Mouse (Mus musculus): ENCODE results near the gene Vegfd. TPM values are rescaled to one million over a fixed set of nuclear protein-coding genes. Genes with fewer than 3 reads are reported as not detected.

The Vegfd gene
- polyA plus RNA-seq, 1 experiment from 2014 or later: 1.1 TPM

GRCm38 (mm10) chrX:164410562-164410961 lies 37.4 kb downstream of the Vegfd start:
- no peaks in the 10 kb centered on the region for H3K4me1 ChIP-seq (replicated peaks; ENCODE audit: control insufficient read depth, insufficient read depth, low read length)
- DNase-seq (ENCODE audit: low spot score) (no peak), ATAC-seq (replicated peaks; ENCODE audit: low FRiP score) (no peak)
- H3K4me2 ChIP-seq: no peak overlapping the region
- H3K4me3 ChIP-seq (ENCODE audit: low read depth, low read length): no peak overlapping the region
- H3K36me3 ChIP-seq (ENCODE audit: control insufficient read depth, insufficient read depth, low read length): no peaks in the 10 kb centered on the region
- no peaks in the 10 kb centered on the region for H3K9me3 ChIP-seq (ENCODE audit: control insufficient read depth, low read length)
- H3K27ac ChIP-seq (ENCODE audit: low read depth, low read length): no peak overlapping the region
- WGBS: 50% methylated on average over 1 of the region's 1 CpGs
- H3K9ac ChIP-seq (ENCODE audit: low read depth, low read length): no peak overlapping the region
- peaks cover 2% of the 10 kb centered on the region for H3K27me3 ChIP-seq (replicated peaks; ENCODE audit: control insufficient read depth, insufficient read depth, low read length)

GRCm38 (mm10) chrX:164416803-164417202 lies 43.6 kb downstream of the Vegfd start:
- DNase-seq (ENCODE audit: low spot score) (no peak), ATAC-seq (replicated peaks; ENCODE audit: low FRiP score) (no peak)
- 73% methylated on average over 2 of the region's 2 CpGs for WGBS
- no peaks in the 10 kb centered on the region for H3K9me3 ChIP-seq (ENCODE audit: control insufficient read depth, low read length)
- H3K9ac ChIP-seq (ENCODE audit: low read depth, low read length): no peak overlapping the region
- no peak overlapping the region for H3K27ac ChIP-seq (ENCODE audit: low read depth, low read length)
- H3K4me3 ChIP-seq (ENCODE audit: low read depth, low read length): no peak overlapping the region
- H3K4me1 ChIP-seq (replicated peaks; ENCODE audit: control insufficient read depth, insufficient read depth, low read length): no peaks in the 10 kb centered on the region; the same call in 1 of the 2 replicates
- H3K36me3 ChIP-seq (ENCODE audit: control insufficient read depth, insufficient read depth, low read length): no peaks in the 10 kb centered on the region
- no peak overlapping the region for H3K4me2 ChIP-seq
- H3K27me3 ChIP-seq (replicated peaks; ENCODE audit: control insufficient read depth, insufficient read depth, low read length): no peaks in the 10 kb centered on the region; the same call in 1 of the 2 replicates

GRCm38 (mm10) chrX:164418008-164418407 lies 44.8 kb downstream of the Vegfd start:
- no peak overlapping the region for H3K4me2 ChIP-seq
- no peaks in the 10 kb centered on the region; the same call in 1 of the 2 replicates for H3K4me1 ChIP-seq (replicated peaks; ENCODE audit: control insufficient read depth, insufficient read depth, low read length)
- no peak for ATAC-seq (replicated peaks; ENCODE audit: low FRiP score)
- H3K36me3 ChIP-seq (ENCODE audit: control insufficient read depth, insufficient read depth, low read length): peaks cover 4% of the 10 kb centered on the region; the same call in 1 of the 2 replicates
- H3K27me3 ChIP-seq (replicated peaks; ENCODE audit: control insufficient read depth, insufficient read depth, low read length): no peaks in the 10 kb centered on the region; the same call in 1 of the 2 replicates
- H3K27ac ChIP-seq (ENCODE audit: low read depth, low read length): no peak overlapping the region
- no peak overlapping the region for H3K9ac ChIP-seq (ENCODE audit: low read depth, low read length)
- no peaks in the 10 kb centered on the region for H3K9me3 ChIP-seq (ENCODE audit: control insufficient read depth, low read length)
- DNase-seq (ENCODE audit: low spot score): no peak
- no peak overlapping the region for H3K4me3 ChIP-seq (ENCODE audit: low read depth, low read length)

GRCm38 (mm10) chrX:164419471-164419939 lies 46.3 kb downstream of the Vegfd start, which contains the start of gene Piga:
Gene Piga, plus strand, starts transcription at chrX:164419787.
- ATAC-seq (replicated peaks; ENCODE audit: low FRiP score) (peak; percentile 98), DNase-seq (ENCODE audit: low spot score) (peak; percentile 78)
- Histone ChIP-seq H3K4me2 (peak within 1 kb of the TSS; percentile 69), H3K9ac (ENCODE audit: low read depth, low read length) (peak within 1 kb of the TSS; percentile 77), H3K4me3 (ENCODE audit: low read depth, low read length) (peak within 1 kb of the TSS; percentile 69), H3K27ac (ENCODE audit: low read depth, low read length) (peak within 1 kb of the TSS; percentile 52), H3K9me3 (ENCODE audit: control insufficient read depth, low read length) (no peaks in the 10 kb centered on the region), H3K4me1 (replicated peaks; ENCODE audit: control insufficient read depth, insufficient read depth, low read length) (no peaks in the 10 kb centered on the region; the same call in 1 of the 2 replicates), H3K36me3 (ENCODE audit: control insufficient read depth, insufficient read depth, low read length) (peaks cover 4% of the 10 kb centered on the region; the same call in 1 of the 2 replicates), H3K27me3 (replicated peaks; ENCODE audit: control insufficient read depth, insufficient read depth, low read length) (no peaks in the 10 kb centered on the region; the same call in 1 of the 2 replicates)
- 21% methylated on average over 38 of the region's 40 CpGs for WGBS

GRCm38 (mm10) chrX:164419955-164420354 lies 46.8 kb downstream of the Vegfd start:
- Histone ChIP-seq H3K9me3 (ENCODE audit: control insufficient read depth, low read length) (no peaks in the 10 kb centered on the region), H3K4me2 (peak overlapping the region; percentile 69), H3K4me1 (replicated peaks; ENCODE audit: control insufficient read depth, insufficient read depth, low read length) (no peaks in the 10 kb centered on the region; the same call in 1 of the 2 replicates), H3K9ac (ENCODE audit: low read depth, low read length) (peak overlapping the region; percentile 77), H3K36me3 (ENCODE audit: control insufficient read depth, insufficient read depth, low read length) (peaks cover 4% of the 10 kb centered on the region; the same call in 1 of the 2 replicates), H3K27ac (ENCODE audit: low read depth, low read length) (peak overlapping the region; percentile 52), H3K27me3 (replicated peaks; ENCODE audit: control insufficient read depth, insufficient read depth, low read length) (no peaks in the 10 kb centered on the region), H3K4me3 (ENCODE audit: low read depth, low read length) (peak overlapping the region; percentile 69)
- DNase-seq (ENCODE audit: low spot score) (no peak), ATAC-seq (replicated peaks; ENCODE audit: low FRiP score) (peak; percentile 11)
- WGBS: 13% methylated on average over 13 of the region's 13 CpGs

GRCm38 (mm10) chrX:164420518-164420917 lies 47.3 kb downstream of the Vegfd start:
- Histone ChIP-seq H3K27ac (ENCODE audit: low read depth, low read length) (no peak overlapping the region), H3K9ac (ENCODE audit: low read depth, low read length) (peak overlapping the region; percentile 77), H3K36me3 (ENCODE audit: control insufficient read depth, insufficient read depth, low read length) (peaks cover 4% of the 10 kb centered on the region; the same call in 1 of the 2 replicates), H3K4me1 (replicated peaks; ENCODE audit: control insufficient read depth, insufficient read depth, low read length) (no peaks in the 10 kb centered on the region; the same call in 1 of the 2 replicates), H3K4me2 (peak overlapping the region; percentile 69), H3K9me3 (ENCODE audit: control insufficient read depth, low read length) (no peaks in the 10 kb centered on the region), H3K27me3 (replicated peaks; ENCODE audit: control insufficient read depth, insufficient read depth, low read length) (no peaks in the 10 kb centered on the region), H3K4me3 (ENCODE audit: low read depth, low read length) (peak overlapping the region; percentile 69)
- no peak for ATAC-seq (replicated peaks; ENCODE audit: low FRiP score)
- DNase-seq (ENCODE audit: low spot score): no peak
- 53% methylated on average over 3 of the region's 3 CpGs for WGBS

- H3K9me3 ChIP-seq (ENCODE audit: control insufficient read depth, low read length): no peaks in the 10 kb centered on the region
- H3K4me2 ChIP-seq: peak overlapping the region; percentile 51
- ATAC-seq (replicated peaks; ENCODE audit: low FRiP score) (peak; percentile 83), DNase-seq (ENCODE audit: low spot score) (no peak)
- WGBS: 68% methylated on average over 1 of the region's 1 CpGs
- H3K27ac ChIP-seq (ENCODE audit: low read depth, low read length): peak overlapping the region; percentile 48
- H3K36me3 ChIP-seq (ENCODE audit: control insufficient read depth, insufficient read depth, low read length): peaks cover 4% of the 10 kb centered on the region; the same call in 1 of the 2 replicates
- no peak overlapping the region for H3K4me3 ChIP-seq (ENCODE audit: low read depth, low read length)
- no peak overlapping the region for H3K9ac ChIP-seq (ENCODE audit: low read depth, low read length)
- no peaks in the 10 kb centered on the region for H3K27me3 ChIP-seq (replicated peaks; ENCODE audit: control insufficient read depth, insufficient read depth, low read length)
- no peaks in the 10 kb centered on the region; the same call in 1 of the 2 replicates for H3K4me1 ChIP-seq (replicated peaks; ENCODE audit: control insufficient read depth, insufficient read depth, low read length)
Measured at GRCm38 (mm10) chrX:164424821-164425220, 51.6 kb downstream of the Vegfd start.

- H3K36me3 ChIP-seq (ENCODE audit: control insufficient read depth, insufficient read depth, low read length): peaks cover 12% of the 10 kb centered on the region; the same call in 1 of the 2 replicates
- ATAC-seq (replicated peaks; ENCODE audit: low FRiP score) (no peak), DNase-seq (ENCODE audit: low spot score) (no peak)
- H3K4me1 ChIP-seq (replicated peaks; ENCODE audit: control insufficient read depth, insufficient read depth, low read length): no peaks in the 10 kb centered on the region; the same call in 1 of the 2 replicates
- no peaks in the 10 kb centered on the region for H3K9me3 ChIP-seq (ENCODE audit: control insufficient read depth, low read length)
- no peaks in the 10 kb centered on the region for H3K27me3 ChIP-seq (replicated peaks; ENCODE audit: control insufficient read depth, insufficient read depth, low read length)
- H3K4me2 ChIP-seq: no peak overlapping the region
- no peak overlapping the region for H3K4me3 ChIP-seq (ENCODE audit: low read depth, low read length)
- H3K27ac ChIP-seq (ENCODE audit: low read depth, low read length): no peak overlapping the region
- WGBS: 83% methylated on average over 4 of the region's 4 CpGs
- H3K9ac ChIP-seq (ENCODE audit: low read depth, low read length): no peak overlapping the region
Measured at GRCm38 (mm10) chrX:164427295-164427694, 54.1 kb downstream of the Vegfd start.

GRCm38 (mm10) chrX:164428224-164428623 lies 55.0 kb downstream of the Vegfd start:
- Histone ChIP-seq H3K4me2 (no peak overlapping the region), H3K27ac (ENCODE audit: low read depth, low read length) (no peak overlapping the region), H3K9ac (ENCODE audit: low read depth, low read length) (no peak overlapping the region), H3K27me3 (replicated peaks; ENCODE audit: control insufficient read depth, insufficient read depth, low read length) (no peaks in the 10 kb centered on the region), H3K4me3 (ENCODE audit: low read depth, low read length) (no peak overlapping the region), H3K9me3 (ENCODE audit: control insufficient read depth, low read length) (no peaks in the 10 kb centered on the region), H3K36me3 (ENCODE audit: control insufficient read depth, insufficient read depth, low read length) (peaks cover 8% of the 10 kb centered on the region; the same call in 1 of the 2 replicates), H3K4me1 (replicated peaks; ENCODE audit: control insufficient read depth, insufficient read depth, low read length) (no peaks in the 10 kb centered on the region; the same call in 1 of the 2 replicates)
- no peak for DNase-seq (ENCODE audit: low spot score)
- no peak for ATAC-seq (replicated peaks; ENCODE audit: low FRiP score)
- 73% methylated on average over 2 of the region's 2 CpGs for WGBS
